Mouse (Mus musculus) forebrain, embryonic 11.5 days (tissue): ENCODE data around the gene Trex1. TPM values are rescaled to one million over a fixed set of nuclear protein-coding genes. Genes with fewer than 3 reads are reported as not detected.

Experiments
- ATAC-seq: fragments of 200-750 bp; cut with Nextera tagmentation; replicated peaks from 2 replicates; pipeline ENCODE4 v1.8.0; 2017; ENCODE audit warnings: moderate TSS enrichment; ENCODE audit not compliant: low FRiP score
- DNase-seq: peaks from one replicate; pipeline ENCODE4 v3.0.0-alpha.2; 2017; ENCODE audit warnings: low spot score
- H3K27ac ChIP-seq: fragments of 300-500 bp; sonication (generic); 2 replicates; pipeline ENCODE4 v1.5.1; 2014; ENCODE audit warnings: low read depth, low read length
- H3K27me3 ChIP-seq: fragments of 300-500 bp; sonication (generic); 2 replicates; pipeline ENCODE4 v1.6.1; 2014; ENCODE audit warnings: mild to moderate bottlenecking, low read length, mixed read lengths; ENCODE audit not compliant: control insufficient read depth, insufficient read depth
- H3K36me3 ChIP-seq: fragments of 300-500 bp; sonication (generic); 2 replicates; pipeline ENCODE4 v1.6.1; 2014; ENCODE audit warnings: mild to moderate bottlenecking, low read length, moderate library complexity, mixed read lengths; ENCODE audit not compliant: control insufficient read depth, insufficient read depth
- H3K4me1 ChIP-seq: fragments of 300-500 bp; sonication (generic); replicated peaks from 2 replicates; pipeline ENCODE4 v1.6.1; 2014; ENCODE audit warnings: low read length, mixed read lengths; ENCODE audit not compliant: control insufficient read depth, insufficient read depth
- H3K4me2 ChIP-seq: fragments of 300-500 bp; sonication (generic); 2 replicates; pipeline ENCODE4 v1.6.1; 2014; ENCODE audit warnings: low read depth, mild to moderate bottlenecking, low read length, moderate library complexity, mixed read lengths; ENCODE audit not compliant: severe bottlenecking
- H3K4me3 ChIP-seq: fragments of 300-500 bp; sonication (generic); 2 replicates; pipeline ENCODE4 v1.5.1; 2014; ENCODE audit warnings: low read depth, low read length
- H3K9ac ChIP-seq: fragments of 300-500 bp; sonication (generic); 2 replicates; pipeline ENCODE4 v1.6.1; 2014; ENCODE audit warnings: low read length
- H3K9me3 ChIP-seq: fragments of 300-500 bp; sonication (generic); 2 replicates; pipeline ENCODE4 v1.6.1; 2016; ENCODE audit warnings: low read length, mixed read lengths; ENCODE audit not compliant: control insufficient read depth
- WGBS: fragments of 180-500 bp; shearing (Covaris S2); extraction: QIAGEN DNeasy Blood & Tissue Kit; methylation state at CpG from one replicate; pipeline ENCODE4 v1.1.7; 2014; 5-methylcytosine and 5-hydroxymethylcytosine counted together
- polyA plus RNA-seq: library from polyadenylated mRNA; unstranded; fragments of >200 nt; fragmentation: Nextera tagmentation; extraction: Ambion mirVana; gene quantifications from 2 replicates; pipeline ENCODE4 v1.2.1, GENCODE M21; 2014

The Trex1 gene
- polyA plus RNA-seq, 1 experiment from 2014 or later, result 5.9 TPM

DNA sequence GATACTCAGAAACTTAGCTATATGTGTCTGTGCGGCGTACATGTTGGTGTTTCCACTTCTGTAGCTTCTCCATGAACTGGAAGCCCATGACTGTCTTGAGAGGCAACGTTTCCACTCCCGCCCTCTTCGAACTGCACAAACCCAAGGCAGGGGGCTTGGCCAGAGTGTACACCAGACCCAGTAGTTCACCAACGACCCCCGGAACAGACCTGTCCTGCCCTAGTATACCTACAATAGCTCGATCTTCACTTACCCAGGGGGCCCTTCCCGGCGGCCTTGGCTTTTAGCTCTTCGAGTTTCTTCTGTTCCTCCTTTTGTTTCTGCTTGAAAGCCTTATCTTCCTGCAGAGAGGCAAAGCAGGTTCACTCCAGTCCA is 22.2 kb upstream of the Trex1 start:
- H3K36me3 ChIP-seq, result no peaks in the 10 kb centered on the region; the same call in 1 of the 2 replicates
- H3K9me3 ChIP-seq, result no peaks in the 10 kb centered on the region
- ATAC-seq (peak; percentile 18), DNase-seq (no peak)
- 7% methylated on average over 11 of the region's 11 CpGs for WGBS
- H3K27ac ChIP-seq, result no peak overlapping the region
- peak overlapping the region; percentile 61 for H3K4me2 ChIP-seq
- H3K9ac ChIP-seq, result peak overlapping the region; percentile 74
- H3K4me1 ChIP-seq, result peaks cover 9% of the 10 kb centered on the region
- H3K27me3 ChIP-seq, result no peaks in the 10 kb centered on the region
- peak overlapping the region; percentile 66 for H3K4me3 ChIP-seq

DNA sequence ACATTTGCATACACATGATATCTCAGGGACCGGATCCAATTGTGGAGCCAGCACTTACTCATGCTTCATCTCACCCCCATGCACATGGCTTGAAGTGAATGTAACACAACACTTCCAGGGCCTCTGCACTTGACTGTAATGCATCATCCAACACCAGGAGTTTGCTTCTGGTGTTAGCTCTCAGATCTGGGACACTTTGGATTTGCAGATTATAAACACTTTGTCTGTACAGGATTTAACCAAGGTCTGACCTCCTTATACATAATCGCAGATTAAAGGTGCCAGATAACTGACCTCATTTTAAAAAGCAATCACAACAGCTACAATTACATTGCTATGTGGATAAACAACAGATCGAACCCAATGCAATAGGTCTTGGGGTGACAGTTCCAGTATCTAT is 21.0 kb upstream of the Trex1 start:
- H3K9ac ChIP-seq, result no peak overlapping the region
- 93% methylated on average over 3 of the region's 3 CpGs for WGBS
- no peak for ATAC-seq

DNA sequence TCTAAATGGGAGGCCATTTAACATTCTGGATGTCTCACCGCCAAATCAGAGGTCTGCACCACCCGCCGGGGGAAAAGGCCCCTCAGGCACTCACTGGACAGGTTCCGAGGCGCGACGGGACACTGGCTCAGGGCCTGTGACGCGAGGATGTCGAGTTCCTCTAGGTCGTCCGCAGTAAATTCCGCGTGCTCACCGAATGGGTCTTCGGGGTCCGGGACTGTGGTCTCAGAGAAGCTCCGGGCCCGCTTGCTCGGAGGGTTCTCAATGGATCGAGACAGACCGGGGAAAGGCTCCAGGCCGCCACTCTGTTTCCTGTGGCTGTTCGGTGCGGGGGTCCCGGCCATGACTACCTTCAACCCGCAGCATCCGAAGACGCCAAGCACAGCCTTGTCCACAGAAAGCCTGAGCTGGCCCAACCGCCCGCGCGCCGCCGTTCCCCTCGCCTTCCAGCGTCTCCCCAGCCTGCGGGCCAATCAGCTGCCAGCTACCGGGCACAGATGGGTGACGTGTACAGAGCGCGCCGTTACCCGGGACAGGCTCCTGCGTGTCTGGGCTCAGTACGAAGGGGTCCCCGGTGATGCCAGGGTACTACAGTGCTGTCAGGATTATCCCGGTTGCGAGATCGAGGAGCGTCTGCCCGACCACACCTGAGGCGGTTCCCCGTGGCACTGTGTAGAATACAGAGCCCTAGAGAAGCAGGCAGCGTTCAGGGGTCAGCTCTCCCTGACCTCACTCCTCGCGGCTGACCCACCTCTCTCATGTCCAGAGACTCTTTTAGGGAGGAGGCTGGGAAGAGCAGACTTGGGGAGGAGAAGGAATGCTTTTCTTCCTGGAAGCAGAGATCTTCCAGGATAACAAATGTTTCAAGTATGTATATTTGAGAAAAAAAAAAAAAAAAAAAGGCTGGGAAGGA is 14.4 kb upstream of the Trex1 start, which contains the start of gene Atrip:
Gene Atrip (minus strand): TSS at position 464 of the 913 bp plus-strand sequence.
- WGBS, result under 1% methylated on average over 57 of the region's 57 CpGs
- no peaks in the 10 kb centered on the region for H3K9me3 ChIP-seq
- ATAC-seq (peak; percentile 99), DNase-seq (peak; percentile 96)
- no peaks in the 10 kb centered on the region for H3K27me3 ChIP-seq
- H3K4me2 ChIP-seq, result peak within 1 kb of the TSS; percentile 86
- H3K9ac ChIP-seq, result peak within 1 kb of the TSS; percentile 85
- H3K36me3 ChIP-seq, result peaks cover 3% of the 10 kb centered on the region; the same call in 1 of the 2 replicates
- H3K27ac ChIP-seq, result no peak within 1 kb of the TSS
- peaks cover 12% of the 10 kb centered on the region for H3K4me1 ChIP-seq
- H3K4me3 ChIP-seq, result peak within 1 kb of the TSS; percentile 81

More for the DNA sequence above, 21.0 kb upstream of the Trex1 start:
- H3K27ac ChIP-seq, result no peak overlapping the region
- H3K4me3 ChIP-seq, result no peak overlapping the region; the same call in 1 of the 2 replicates
- no peaks in the 10 kb centered on the region for H3K9me3 ChIP-seq
- H3K36me3 ChIP-seq, result no peaks in the 10 kb centered on the region; the same call in 1 of the 2 replicates
- peaks cover 9% of the 10 kb centered on the region for H3K4me1 ChIP-seq
- no peaks in the 10 kb centered on the region for H3K27me3 ChIP-seq
- no peak for DNase-seq
- H3K4me2 ChIP-seq, result no peak overlapping the region

DNA sequence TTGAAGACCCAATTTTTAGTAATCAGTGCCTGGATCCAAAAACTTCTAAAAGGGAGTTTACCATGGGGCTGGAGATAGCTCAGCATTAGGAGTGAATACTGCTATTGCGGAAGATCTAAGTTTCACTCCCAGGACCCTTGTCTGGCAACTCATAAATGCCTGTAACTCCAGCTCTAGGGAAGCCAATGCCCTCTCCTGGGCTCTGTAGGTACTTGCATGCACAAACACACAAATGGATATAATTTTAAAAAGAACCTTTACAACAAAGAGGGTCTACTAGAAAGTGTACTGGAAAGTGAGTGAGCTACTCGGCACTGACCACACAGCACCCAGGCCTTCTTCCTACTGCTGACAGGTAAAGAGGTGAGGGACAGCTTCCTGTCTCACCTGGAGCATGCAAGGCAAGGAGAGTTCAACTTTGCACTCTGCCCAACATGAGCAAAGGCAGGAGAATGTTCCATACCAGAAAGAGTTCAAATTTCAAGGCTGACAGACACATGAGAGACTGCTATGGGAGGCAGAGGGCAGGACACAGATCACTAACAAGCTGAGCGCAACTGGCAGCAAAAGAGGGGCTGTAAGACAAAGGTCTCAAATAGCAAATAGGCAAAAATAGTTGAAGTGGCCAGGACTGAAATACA is 8.7 kb upstream of the Trex1 start:
- no peak overlapping the region for H3K4me3 ChIP-seq
- no peaks in the 10 kb centered on the region for H3K9me3 ChIP-seq
- ATAC-seq (no peak), DNase-seq (no peak)
- peaks cover 14% of the 10 kb centered on the region; the same call in 1 of the 2 replicates for H3K36me3 ChIP-seq
- H3K4me1 ChIP-seq, result peaks cover 7% of the 10 kb centered on the region
- H3K4me2 ChIP-seq, result no peak overlapping the region
- 93% methylated on average over 3 of the region's 3 CpGs for WGBS
- H3K27ac ChIP-seq, result no peak overlapping the region
- H3K9ac ChIP-seq, result no peak overlapping the region
- H3K27me3 ChIP-seq, result no peaks in the 10 kb centered on the region

DNA sequence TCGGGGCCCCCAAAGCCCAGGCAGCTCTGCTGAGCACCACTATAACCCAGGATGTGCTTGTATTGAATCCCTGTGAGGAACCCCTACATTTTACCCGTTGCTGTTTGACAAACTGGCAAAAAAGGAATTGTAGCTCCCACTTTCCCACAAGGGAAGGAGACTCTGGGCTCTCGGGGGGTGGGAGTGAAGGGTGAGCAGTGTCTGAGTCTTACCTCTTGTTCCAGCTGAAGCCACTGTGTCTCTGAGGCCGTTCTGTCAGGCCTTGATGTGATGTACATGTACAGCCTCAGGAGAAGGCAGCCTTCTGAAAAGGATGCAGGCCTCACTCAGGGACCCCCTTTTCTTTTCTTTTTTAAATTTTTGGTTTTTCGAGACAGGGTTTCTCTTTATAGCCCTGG is 1.4 kb upstream of the Trex1 start:
- Histone ChIP-seq H3K27me3 (no peaks in the 10 kb centered on the region), H3K9me3 (no peaks in the 10 kb centered on the region), H3K4me3 (no peak overlapping the region), H3K36me3 (peaks cover 6% of the 10 kb centered on the region; the same call in 1 of the 2 replicates), H3K4me1 (no peaks in the 10 kb centered on the region), H3K9ac (no peak overlapping the region), H3K4me2 (no peak overlapping the region), H3K27ac (no peak overlapping the region)
- ATAC-seq (no peak), DNase-seq (peak; percentile 30)
- 91% methylated on average over 5 of the region's 5 CpGs for WGBS

DNA sequence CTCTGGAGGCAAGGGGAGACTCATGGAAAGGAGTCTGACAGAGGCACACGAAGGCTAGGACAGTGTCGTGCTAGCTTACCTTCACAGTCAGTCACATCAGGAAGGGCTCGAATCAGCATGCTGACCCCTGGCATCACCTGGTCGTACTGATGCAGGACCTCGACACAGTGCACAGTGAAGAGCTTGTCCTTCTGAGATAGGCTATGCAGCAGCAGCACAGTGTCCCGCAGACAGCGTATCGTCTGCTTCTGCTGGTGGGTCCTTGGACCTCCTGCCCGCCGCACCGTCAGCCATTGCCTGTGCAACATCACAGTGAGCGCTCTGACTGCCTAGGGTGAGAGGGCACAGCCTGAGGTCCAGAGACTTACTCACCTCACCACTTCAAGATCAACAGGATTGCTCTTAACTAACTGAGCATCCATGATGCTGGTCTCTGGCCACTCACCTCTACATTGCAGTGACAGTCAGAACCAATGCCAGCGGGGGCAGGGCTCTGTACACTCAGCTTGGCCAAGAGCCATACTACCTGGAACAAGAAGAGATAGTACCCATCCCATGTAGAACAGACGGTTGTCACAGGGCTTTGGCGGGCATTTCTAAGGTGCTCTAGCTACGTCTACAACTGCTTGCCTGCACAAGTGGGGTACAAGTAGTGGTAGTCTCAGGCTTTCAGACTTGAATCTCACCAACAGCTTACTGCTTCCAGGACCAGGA is 807 bp upstream of the Trex1 start:
- peaks cover 5% of the 10 kb centered on the region; the same call in 1 of the 2 replicates for H3K36me3 ChIP-seq
- H3K4me3 ChIP-seq, result no peak overlapping the region
- 0 out of 2 replicates have a peak, but pooled peaks cover under 1% of the 10 kb centered on the region for H3K4me1 ChIP-seq
- H3K9me3 ChIP-seq, result no peaks in the 10 kb centered on the region
- no peak overlapping the region for H3K4me2 ChIP-seq
- DNase-seq (no peak), ATAC-seq (0 out of 2 replicates have a peak, but pooled peaks have one; percentile 16)
- 91% methylated on average over 16 of the region's 16 CpGs for WGBS
- no peak overlapping the region for H3K27ac ChIP-seq
- H3K9ac ChIP-seq, result no peak overlapping the region
- H3K27me3 ChIP-seq, result no peaks in the 10 kb centered on the region

DNA sequence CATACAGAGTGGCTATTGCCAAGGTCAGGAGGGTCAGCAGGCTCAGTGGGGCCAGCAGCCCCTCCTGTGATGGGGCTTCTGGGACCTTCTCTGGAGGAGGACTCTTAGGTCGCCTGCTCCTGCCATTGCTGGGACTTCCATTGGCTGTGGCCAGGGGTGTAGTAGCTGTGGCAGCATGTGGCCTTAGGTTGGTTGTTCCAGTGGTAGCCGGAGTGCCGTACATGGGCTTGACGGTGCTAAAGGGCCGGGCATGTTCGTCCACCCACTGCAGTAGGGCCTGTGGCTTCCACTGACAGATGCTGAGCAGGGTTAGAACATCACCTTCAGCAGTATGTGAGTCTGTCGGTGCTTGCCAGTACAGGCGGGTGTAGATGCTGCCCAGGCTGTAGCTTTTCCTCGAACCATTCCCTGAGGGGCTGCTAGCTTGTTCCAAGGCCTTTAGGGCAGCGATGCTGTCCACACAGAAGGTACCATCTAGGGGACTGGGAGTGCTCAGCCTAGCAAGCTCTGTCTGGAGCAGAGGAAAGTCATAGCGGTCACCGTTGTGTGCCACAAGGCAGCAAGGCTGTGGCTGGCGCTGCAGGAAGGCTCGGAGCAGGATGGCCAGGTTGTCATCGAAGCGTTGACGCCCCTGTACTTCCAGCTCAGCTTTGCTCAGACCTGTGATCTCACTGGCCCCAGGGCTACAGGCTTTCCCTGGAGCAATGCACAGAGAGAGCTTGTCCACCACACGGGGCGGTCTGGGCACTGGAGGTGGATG is 1.3 kb downstream of the Trex1 start:
- Histone ChIP-seq H3K27me3 (no peaks in the 10 kb centered on the region), H3K27ac (no peak overlapping the region), H3K4me2 (no peak overlapping the region), H3K4me1 (0 out of 2 replicates have a peak, but pooled peaks cover 7% of the 10 kb centered on the region), H3K36me3 (no peaks in the 10 kb centered on the region; the same call in 1 of the 2 replicates), H3K9me3 (no peaks in the 10 kb centered on the region), H3K4me3 (no peak overlapping the region), H3K9ac (no peak overlapping the region)
- ATAC-seq (no peak), DNase-seq (no peak)
- WGBS, result 93% methylated on average over 19 of the region's 19 CpGs
